Mouse (Mus musculus): Measurements from ENCODE around the gene Dmpk. TPM values are rescaled to one million over a fixed set of nuclear protein-coding genes. Genes with fewer than 3 reads are reported as not detected.

Gene Dmpk
- polyA plus RNA-seq, 1 experiment from 2014 or later, result 13.9 TPM

GRCm38 (mm10) chr7:19053136-19053532 lies 30.5 kb upstream of the Dmpk start:
- Histone ChIP-seq H3K27ac (ENCODE audit: low read depth, low read length) (no peak overlapping the region), H3K4me1 (replicated peaks; ENCODE audit: control insufficient read depth, insufficient read depth, low read length) (no peaks in the 10 kb centered on the region), H3K9ac (ENCODE audit: low read depth, low read length) (no peak overlapping the region), H3K36me3 (ENCODE audit: control insufficient read depth, insufficient read depth, low read length) (peaks cover 30% of the 10 kb centered on the region), H3K9me3 (ENCODE audit: control insufficient read depth, low read length) (no peaks in the 10 kb centered on the region), H3K4me3 (ENCODE audit: low read depth, low read length) (no peak overlapping the region), H3K4me2 (no peak overlapping the region), H3K27me3 (replicated peaks; ENCODE audit: control insufficient read depth, insufficient read depth, low read length) (no peaks in the 10 kb centered on the region)
- WGBS, result 90% methylated on average over 7 of the region's 7 CpGs
- DNase-seq (ENCODE audit: low spot score) (no peak), ATAC-seq (replicated peaks; ENCODE audit: low FRiP score) (no peak)

- H3K4me2 ChIP-seq, result no peak within 1 kb of the TSS
- no peaks in the 10 kb centered on the region for H3K4me1 ChIP-seq (replicated peaks; ENCODE audit: control insufficient read depth, insufficient read depth, low read length)
- H3K9me3 ChIP-seq (ENCODE audit: control insufficient read depth, low read length), result no peaks in the 10 kb centered on the region
- peaks cover 22% of the 10 kb centered on the region for H3K36me3 ChIP-seq (ENCODE audit: control insufficient read depth, insufficient read depth, low read length)
- H3K9ac ChIP-seq (ENCODE audit: low read depth, low read length), result no peak within 1 kb of the TSS
- ATAC-seq (replicated peaks; ENCODE audit: low FRiP score) (peak; percentile 42), DNase-seq (ENCODE audit: low spot score) (no peak)
- no peaks in the 10 kb centered on the region for H3K27me3 ChIP-seq (replicated peaks; ENCODE audit: control insufficient read depth, insufficient read depth, low read length)
- no peak within 1 kb of the TSS for H3K4me3 ChIP-seq (ENCODE audit: low read depth, low read length)
- no peak within 1 kb of the TSS for H3K27ac ChIP-seq (ENCODE audit: low read depth, low read length)
- WGBS, result 52% methylated on average over 33 of the region's 33 CpGs
These were observed 29.4 kb upstream of the Dmpk start, which contains the start of gene Rsph6a for GRCm38 (mm10) chr7:19054047-19054776. TSS of gene Rsph6a (plus strand) at chr7:19054690.

DNA sequence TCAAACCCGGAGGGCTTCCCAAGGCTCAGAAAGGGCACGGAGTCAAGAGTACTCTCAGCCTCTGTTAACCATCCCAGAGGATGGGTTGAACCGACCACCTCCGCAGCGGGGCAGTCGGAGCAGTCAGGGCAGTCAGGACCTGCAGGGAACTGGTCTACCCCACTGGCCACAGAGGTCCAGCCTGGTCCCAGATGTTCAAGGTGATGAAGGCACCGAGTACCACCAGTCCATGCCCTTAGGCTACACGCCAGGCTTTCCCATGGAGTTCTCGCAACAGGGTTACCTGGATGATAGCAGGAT lies 28.9 kb upstream of the Dmpk start:
- DNase-seq (ENCODE audit: low spot score), result no peak
- WGBS, result 75% methylated on average over 9 of the region's 9 CpGs
- H3K27me3 ChIP-seq (replicated peaks; ENCODE audit: control insufficient read depth, insufficient read depth, low read length), result no peaks in the 10 kb centered on the region
- H3K9ac ChIP-seq (ENCODE audit: low read depth, low read length), result no peak overlapping the region
- no peak overlapping the region for H3K4me3 ChIP-seq (ENCODE audit: low read depth, low read length)
- peaks cover 18% of the 10 kb centered on the region for H3K36me3 ChIP-seq (ENCODE audit: control insufficient read depth, insufficient read depth, low read length)
- H3K9me3 ChIP-seq (ENCODE audit: control insufficient read depth, low read length), result no peaks in the 10 kb centered on the region
- no peaks in the 10 kb centered on the region for H3K4me1 ChIP-seq (replicated peaks; ENCODE audit: control insufficient read depth, insufficient read depth, low read length)
- no peak overlapping the region for H3K27ac ChIP-seq (ENCODE audit: low read depth, low read length)
- no peak overlapping the region for H3K4me2 ChIP-seq
- ATAC-seq (replicated peaks; ENCODE audit: low FRiP score), result peak; percentile 21; the same call in 1 of the 2 replicates

- DNase-seq (ENCODE audit: low spot score) (no peak), ATAC-seq (replicated peaks; ENCODE audit: low FRiP score) (no peak)
- H3K4me3 ChIP-seq (ENCODE audit: low read depth, low read length), result no peak overlapping the region
- H3K4me1 ChIP-seq (replicated peaks; ENCODE audit: control insufficient read depth, insufficient read depth, low read length), result no peaks in the 10 kb centered on the region
- no peak overlapping the region for H3K9ac ChIP-seq (ENCODE audit: low read depth, low read length)
- H3K27me3 ChIP-seq (replicated peaks; ENCODE audit: control insufficient read depth, insufficient read depth, low read length), result no peaks in the 10 kb centered on the region
- WGBS, result 93% methylated on average over 8 of the region's 8 CpGs
- H3K4me2 ChIP-seq, result no peak overlapping the region
- peaks cover 15% of the 10 kb centered on the region for H3K36me3 ChIP-seq (ENCODE audit: control insufficient read depth, insufficient read depth, low read length)
- H3K27ac ChIP-seq (ENCODE audit: low read depth, low read length), result no peak overlapping the region
- no peaks in the 10 kb centered on the region for H3K9me3 ChIP-seq (ENCODE audit: control insufficient read depth, low read length)
These were observed 28.5 kb upstream of the Dmpk start for GRCm38 (mm10) chr7:19055108-19055507.

- Histone ChIP-seq H3K9ac (ENCODE audit: low read depth, low read length) (no peak overlapping the region), H3K9me3 (ENCODE audit: control insufficient read depth, low read length) (no peaks in the 10 kb centered on the region), H3K4me2 (no peak overlapping the region), H3K4me3 (ENCODE audit: low read depth, low read length) (no peak overlapping the region), H3K27me3 (replicated peaks; ENCODE audit: control insufficient read depth, insufficient read depth, low read length) (no peaks in the 10 kb centered on the region), H3K27ac (ENCODE audit: low read depth, low read length) (no peak overlapping the region), H3K36me3 (ENCODE audit: control insufficient read depth, insufficient read depth, low read length) (peaks cover 5% of the 10 kb centered on the region; the same call in 1 of the 2 replicates), H3K4me1 (replicated peaks; ENCODE audit: control insufficient read depth, insufficient read depth, low read length) (no peaks in the 10 kb centered on the region)
- WGBS, result 76% methylated on average over 10 of the region's 10 CpGs
- ATAC-seq (replicated peaks; ENCODE audit: low FRiP score), result no peak
- no peak for DNase-seq (ENCODE audit: low spot score)
These were observed 26.2 kb upstream of the Dmpk start for GRCm38 (mm10) chr7:19057405-19057804.

DNA sequence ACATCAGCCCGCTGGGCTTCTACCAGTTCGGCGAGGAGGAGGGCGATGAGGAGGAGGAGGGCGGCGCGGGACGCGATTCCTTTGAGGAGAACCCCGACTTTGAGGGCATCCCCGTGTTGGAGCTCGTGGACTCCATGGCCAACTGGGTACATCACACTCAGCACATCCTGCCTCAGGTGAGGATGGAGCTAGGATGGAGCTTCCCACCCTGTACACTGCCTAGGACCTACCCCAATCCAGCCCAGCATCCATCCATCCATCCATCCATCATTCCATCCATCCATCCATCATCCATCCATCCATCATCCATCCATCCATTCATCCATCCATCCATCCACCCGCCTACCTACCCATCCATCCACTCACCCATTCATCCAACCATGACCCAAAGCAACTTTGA lies 17.8 kb upstream of the Dmpk start:
- Histone ChIP-seq H3K27me3 (replicated peaks; ENCODE audit: control insufficient read depth, insufficient read depth, low read length) (peaks cover 40% of the 10 kb centered on the region), H3K27ac (ENCODE audit: low read depth, low read length) (no peak overlapping the region), H3K36me3 (ENCODE audit: control insufficient read depth, insufficient read depth, low read length) (no peaks in the 10 kb centered on the region), H3K9ac (ENCODE audit: low read depth, low read length) (no peak overlapping the region), H3K9me3 (ENCODE audit: control insufficient read depth, low read length) (no peaks in the 10 kb centered on the region), H3K4me1 (replicated peaks; ENCODE audit: control insufficient read depth, insufficient read depth, low read length) (0 out of 2 replicates have a peak, but pooled peaks cover 2% of the 10 kb centered on the region), H3K4me2 (no peak overlapping the region; the same call in 1 of the 2 replicates), H3K4me3 (ENCODE audit: low read depth, low read length) (no peak overlapping the region)
- 40% methylated on average over 13 of the region's 13 CpGs for WGBS
- DNase-seq (ENCODE audit: low spot score) (no peak), ATAC-seq (replicated peaks; ENCODE audit: low FRiP score) (no peak)

- ATAC-seq (replicated peaks; ENCODE audit: low FRiP score) (no peak), DNase-seq (ENCODE audit: low spot score) (no peak)
- Histone ChIP-seq H3K4me2 (no peak overlapping the region), H3K9me3 (ENCODE audit: control insufficient read depth, low read length) (no peaks in the 10 kb centered on the region), H3K9ac (ENCODE audit: low read depth, low read length) (no peak overlapping the region), H3K27me3 (replicated peaks; ENCODE audit: control insufficient read depth, insufficient read depth, low read length) (peaks cover 40% of the 10 kb centered on the region), H3K36me3 (ENCODE audit: control insufficient read depth, insufficient read depth, low read length) (no peaks in the 10 kb centered on the region), H3K4me1 (replicated peaks; ENCODE audit: control insufficient read depth, insufficient read depth, low read length) (0 out of 2 replicates have a peak, but pooled peaks cover 2% of the 10 kb centered on the region), H3K27ac (ENCODE audit: low read depth, low read length) (no peak overlapping the region), H3K4me3 (ENCODE audit: low read depth, low read length) (no peak overlapping the region)
- WGBS, result 31% methylated on average over 14 of the region's 14 CpGs
These were observed 16.6 kb upstream of the Dmpk start for GRCm38 (mm10) chr7:19067063-19067462.

DNA sequence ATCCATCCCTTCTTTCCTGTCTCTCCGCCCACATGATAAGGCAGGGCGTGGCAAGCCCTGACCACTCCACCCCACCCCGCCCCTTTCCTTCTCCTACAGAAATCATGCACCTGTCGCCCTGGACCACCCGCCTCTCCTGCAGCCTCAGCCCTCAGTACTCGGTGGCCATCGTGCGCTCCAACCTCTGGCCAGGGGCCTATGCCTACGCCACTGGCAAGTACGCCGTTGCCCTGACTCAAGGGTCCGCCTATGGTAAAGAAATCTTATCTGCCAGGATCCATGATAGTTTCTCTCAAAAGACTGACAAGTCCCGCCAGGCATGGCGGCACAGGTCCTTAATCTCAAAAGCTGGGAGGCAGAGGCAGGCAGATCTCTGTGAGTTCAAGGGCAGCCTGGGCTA lies 15.7 kb upstream of the Dmpk start:
- Histone ChIP-seq H3K4me2 (no peak overlapping the region), H3K36me3 (ENCODE audit: control insufficient read depth, insufficient read depth, low read length) (no peaks in the 10 kb centered on the region), H3K9ac (ENCODE audit: low read depth, low read length) (no peak overlapping the region), H3K4me1 (replicated peaks; ENCODE audit: control insufficient read depth, insufficient read depth, low read length) (0 out of 2 replicates have a peak, but pooled peaks cover 2% of the 10 kb centered on the region), H3K4me3 (ENCODE audit: low read depth, low read length) (no peak overlapping the region), H3K9me3 (ENCODE audit: control insufficient read depth, low read length) (no peaks in the 10 kb centered on the region), H3K27me3 (replicated peaks; ENCODE audit: control insufficient read depth, insufficient read depth, low read length) (peaks cover 40% of the 10 kb centered on the region), H3K27ac (ENCODE audit: low read depth, low read length) (no peak overlapping the region)
- ATAC-seq (replicated peaks; ENCODE audit: low FRiP score) (no peak), DNase-seq (ENCODE audit: low spot score) (no peak)
- WGBS, result 55% methylated on average over 13 of the region's 14 CpGs

GRCm38 (mm10) chr7:19068707-19069106 lies 14.9 kb upstream of the Dmpk start:
- 0% methylated on average over 2 of the region's 2 CpGs for whole genome bisulfite sequencing
- H3K27ac ChIP-seq (ENCODE audit: low read depth, low read length), result no peak overlapping the region
- H3K27me3 ChIP-seq (replicated peaks; ENCODE audit: control insufficient read depth, insufficient read depth, low read length), result peaks cover 37% of the 10 kb centered on the region
- DNase-seq (ENCODE audit: low spot score) (no peak), ATAC-seq (replicated peaks; ENCODE audit: low FRiP score) (no peak)
- H3K36me3 ChIP-seq (ENCODE audit: control insufficient read depth, insufficient read depth, low read length), result no peaks in the 10 kb centered on the region
- H3K9ac ChIP-seq (ENCODE audit: low read depth, low read length), result no peak overlapping the region
- no peak overlapping the region for H3K4me2 ChIP-seq
- H3K4me3 ChIP-seq (ENCODE audit: low read depth, low read length), result no peak overlapping the region
- no peaks in the 10 kb centered on the region for H3K9me3 ChIP-seq (ENCODE audit: control insufficient read depth, low read length)
- 0 out of 2 replicates have a peak, but pooled peaks cover 2% of the 10 kb centered on the region for H3K4me1 ChIP-seq (replicated peaks; ENCODE audit: control insufficient read depth, insufficient read depth, low read length)

Data from liver, embryonic 11.5 days (tissue).